11 mouse cellular contexts compared by ENCODE assay signal in the genomic region with DNA sequence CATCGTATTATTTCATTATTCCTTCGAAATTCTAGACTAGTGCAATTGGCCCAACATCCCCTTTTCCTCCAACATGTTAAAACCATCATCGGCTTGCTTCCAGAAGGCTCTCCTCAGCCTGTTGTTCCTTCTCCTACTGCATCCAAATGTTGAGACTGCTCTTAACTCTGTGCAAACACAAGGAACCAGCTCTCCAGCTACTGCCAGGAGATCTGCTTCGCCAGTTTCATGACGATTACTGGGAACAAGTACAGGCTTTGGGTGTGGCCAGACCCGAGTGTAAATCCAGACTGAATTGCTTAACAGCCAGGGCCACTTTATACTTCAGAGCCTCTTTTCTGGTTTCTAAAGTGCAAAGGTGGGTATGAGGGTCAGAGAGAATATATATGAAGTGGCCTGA.
DNase-seq lines count a peak whose midpoint lies in the region; ATAC-seq and TF ChIP-seq lines count a peak whose summit lies in the region.
"Had no signal": no experiment of that assay in that cellular context is flagged by ENCODE, and none has a peak within 500 bp of the region (broad histone marks: within the 10 kb centered on the region; RNA-seq: fewer than 3 reads in every experiment).

No protein-coding gene starts in this region.

- peaks cover 18% of the 10 kb centered on the region for H3K36me3 ChIP-seq in midbrain, embryonic 14.5 days (ENCODE audit: control insufficient read depth, insufficient read depth, low read length)
- H3K36me3 ChIP-seq in midbrain, embryonic 11.5 days (ENCODE audit: control insufficient read depth, insufficient read depth, low read length), result no peaks in the 10 kb centered on the region
- peaks cover 28% of the 10 kb centered on the region; the same call in 1 of the 2 replicates for H3K36me3 ChIP-seq in intestine, postnatal 0 days (ENCODE audit: control insufficient read depth, insufficient read depth)

- ATAC-seq in midbrain, embryonic 14.5 days (ENCODE audit: low FRiP score, low TSS enrichment), result no peak
- ATAC-seq in midbrain, embryonic 11.5 days (ENCODE audit: low FRiP score), result no peak
- peak; percentile 31; the same call in 1 of the 2 replicates for ATAC-seq in intestine, postnatal 0 days
- no peak for ATAC-seq in frontal cortex, adult (ENCODE audit: low TSS enrichment)
- ATAC-seq: liver, postnatal 0 days; midbrain, embryonic 16.5 days had no signal

- 83% methylated on average over 6 of the region's 6 CpGs for WGBS in midbrain, embryonic 14.5 days
- WGBS in midbrain, embryonic 11.5 days, result 87% methylated on average over 6 of the region's 6 CpGs
- WGBS in intestine, postnatal 0 days, result 62% methylated on average over 6 of the region's 6 CpGs

- DNase-seq in midbrain, embryonic 14.5 days, result no peak
- no peak for DNase-seq in midbrain, embryonic 11.5 days (ENCODE audit: low spot score, missing footprints)
- peak; percentile 64 to 65 for DNase-seq in heart, adult 9 months (ENCODE audit: low spot score in 2 of 2)
- DNase-seq in lung, postnatal 4 days, result peak; percentile 29 to 58
- no peak for DNase-seq in adrenal gland, postnatal 14 days
- DNase-seq: cerebellum, adult 8-10 months; kidney, postnatal 36 days; liver, postnatal 0 days had no signal

- H3K9me3 ChIP-seq in midbrain, embryonic 14.5 days (ENCODE audit: control insufficient read depth, low read length), result no peaks in the 10 kb centered on the region
- no peaks in the 10 kb centered on the region for H3K9me3 ChIP-seq in midbrain, embryonic 11.5 days (ENCODE audit: control insufficient read depth, low read length)
- no peaks in the 10 kb centered on the region for H3K9me3 ChIP-seq in intestine, postnatal 0 days (ENCODE audit: control insufficient read depth)

- H3K27ac ChIP-seq in midbrain, embryonic 14.5 days (replicated peaks; ENCODE audit: low read depth, low read length), result 0 out of 2 replicates have a peak overlapping the region, but pooled peaks have one; percentile 38
- no peak overlapping the region for H3K27ac ChIP-seq in midbrain, embryonic 11.5 days (ENCODE audit: low read depth, low read length)
- H3K27ac ChIP-seq in intestine, postnatal 0 days (ENCODE audit: low read depth, low read length), result no peak overlapping the region

- no peak for TF ChIP-seq CTCF in intestine, postnatal 0 days (IDR thresholded peaks at IDR 0.05; ENCODE audit: low read depth)

- H3K4me2 ChIP-seq in midbrain, embryonic 14.5 days (ENCODE audit: low read length), result no peak overlapping the region
- H3K4me2 ChIP-seq in midbrain, embryonic 11.5 days, result no peak overlapping the region
- H3K4me2 ChIP-seq in intestine, postnatal 0 days (replicated peaks; ENCODE audit: low read depth), result no peak overlapping the region

- H3K4me3 ChIP-seq in midbrain, embryonic 14.5 days (replicated peaks; ENCODE audit: low read depth, low read length), result no peak overlapping the region
- no peak overlapping the region for H3K4me3 ChIP-seq in midbrain, embryonic 11.5 days (ENCODE audit: low read depth, low read length)
- no peak overlapping the region for H3K4me3 ChIP-seq in intestine, postnatal 0 days (ENCODE audit: low read depth, low read length)

- peaks cover 4% of the 10 kb centered on the region; the same call in 1 of the 2 replicates for H3K4me1 ChIP-seq in midbrain, embryonic 14.5 days (ENCODE audit: control insufficient read depth, insufficient read depth, low read length)
- H3K4me1 ChIP-seq in midbrain, embryonic 11.5 days (ENCODE audit: control insufficient read depth, insufficient read depth, low read length), result no peaks in the 10 kb centered on the region
- H3K4me1 ChIP-seq in intestine, postnatal 0 days (replicated peaks; ENCODE audit: control insufficient read depth, insufficient read depth, low read length), result no peaks in the 10 kb centered on the region; the same call in 1 of the 2 replicates

- H3K27me3 ChIP-seq in midbrain, embryonic 14.5 days (ENCODE audit: control insufficient read depth, insufficient read depth, low read length), result no peaks in the 10 kb centered on the region
- H3K27me3 ChIP-seq in midbrain, embryonic 11.5 days (ENCODE audit: control insufficient read depth, insufficient read depth, low read length), result no peaks in the 10 kb centered on the region
- H3K27me3 ChIP-seq in intestine, postnatal 0 days (replicated peaks; ENCODE audit: control insufficient read depth, insufficient read depth, low read length), result no peaks in the 10 kb centered on the region

- H3K9ac ChIP-seq in midbrain, embryonic 14.5 days (replicated peaks; ENCODE audit: low read length), result no peak overlapping the region
- H3K9ac ChIP-seq in midbrain, embryonic 11.5 days (ENCODE audit: low read length), result no peak overlapping the region
- no peak overlapping the region for H3K9ac ChIP-seq in intestine, postnatal 0 days (ENCODE audit: low read depth, low read length)
- H3K9ac ChIP-seq: liver, postnatal 0 days had no signal

Comparison
In these comparisons a context has a peak if more than half of its experiments do, and no peak if none do; other contexts are left out.
1. DNase-seq: peak in heart, adult 9 months (2 of 2) and lung, postnatal 4 days (2 of 2); none in midbrain, embryonic 14.5 days (single experiment), midbrain, embryonic 11.5 days (single experiment) and adrenal gland, postnatal 14 days (single experiment).